Mouse (Mus musculus) frontal cortex, adult 2 months (tissue): ENCODE results near the gene Myo6. TPM values are rescaled to one million over a fixed set of nuclear protein-coding genes. Genes with fewer than 3 reads are reported as not detected.
"Not testable (repeated sequence)": the region's sequence is repeated elsewhere in the genome, so short reads cannot be mapped to it uniquely, and the experiment has no call there.

Experiments used
- DNase-seq, 2 experiments: peaks; one replicate each; pipeline ENCODE4 v3.0.0; 2022; ENCODE audit warnings: low spot score in 1 of 2; ENCODE audit errors: extremely low spot score in 1 of 2
- polyA plus RNA-seq: library from polyadenylated mRNA; depleted of rRNA; stranded (reverse); fragments of >200 nt; gene quantifications from 2 replicates; pipeline ENCODE4 v1.2.3, GENCODE M21; 2012

Gene Myo6
- polyA plus RNA-seq, 1 experiment, result 62.6 TPM

- no peak for DNase-seq
These were observed 119.8 kb downstream of the Myo6 start for GRCm38 (mm10) chr9:80284539-80285174.

- DNase-seq, result no peak
These were observed 122.0 kb downstream of the Myo6 start for GRCm38 (mm10) chr9:80286845-80287244.

DNA sequence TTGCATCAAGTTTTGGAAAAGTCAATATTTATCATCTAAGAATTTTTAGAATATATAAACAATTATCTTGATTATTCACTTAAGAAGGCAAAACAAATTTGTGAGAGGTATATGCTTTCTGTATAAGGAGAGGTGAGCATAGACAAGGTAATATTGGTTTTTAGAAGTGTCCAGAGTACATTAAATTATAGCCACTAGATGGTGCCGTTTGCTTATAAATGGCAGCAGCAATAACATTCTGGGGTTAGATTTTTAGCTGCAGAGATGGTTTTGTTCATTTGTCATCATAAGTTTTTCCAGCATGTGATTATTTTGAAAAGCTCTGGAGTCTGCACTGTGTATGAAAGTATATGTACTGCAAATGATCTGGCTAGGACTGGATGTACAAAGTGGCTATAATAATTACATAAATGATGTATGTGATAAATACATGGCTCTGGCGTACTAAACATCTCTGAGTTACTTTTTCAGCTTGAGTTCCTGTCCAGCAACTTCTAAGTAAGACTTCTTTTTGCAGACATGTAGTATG lies 128.3 kb downstream of the Myo6 start:
- DNase-seq, result peak in 1 of 2 experiments; percentile 66

DNA sequence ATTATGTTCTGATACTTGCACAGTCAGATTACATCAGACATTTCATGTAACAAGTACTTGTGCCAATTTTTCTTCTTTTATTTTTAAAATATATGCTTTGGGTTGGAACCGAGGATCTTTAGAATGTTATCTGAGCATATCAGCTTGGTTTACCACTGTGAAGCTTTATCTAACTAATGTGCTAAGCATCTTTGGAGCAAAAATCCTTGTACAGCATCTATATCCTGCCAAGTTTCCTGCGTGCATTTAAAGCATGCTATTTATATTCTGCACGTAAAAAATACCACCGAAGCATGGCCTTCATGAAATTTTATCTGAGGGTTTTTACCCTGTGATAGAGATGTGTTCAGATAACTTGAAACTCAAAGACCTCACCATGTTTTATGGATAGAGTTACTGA lies 131.3 kb downstream of the Myo6 start:
- no peak for DNase-seq

GRCm38 (mm10) chr9:80299031-80299430 lies 134.2 kb downstream of the Myo6 start:
- DNase-seq, result no peak

- DNase-seq, result peak in 1 of 2 experiments; percentile 23
These were observed 138.7 kb downstream of the Myo6 start for GRCm38 (mm10) chr9:80303518-80303917.

GRCm38 (mm10) chr9:80306390-80306789 lies 141.6 kb downstream of the Myo6 start:
- DNase-seq, result no peak

DNA sequence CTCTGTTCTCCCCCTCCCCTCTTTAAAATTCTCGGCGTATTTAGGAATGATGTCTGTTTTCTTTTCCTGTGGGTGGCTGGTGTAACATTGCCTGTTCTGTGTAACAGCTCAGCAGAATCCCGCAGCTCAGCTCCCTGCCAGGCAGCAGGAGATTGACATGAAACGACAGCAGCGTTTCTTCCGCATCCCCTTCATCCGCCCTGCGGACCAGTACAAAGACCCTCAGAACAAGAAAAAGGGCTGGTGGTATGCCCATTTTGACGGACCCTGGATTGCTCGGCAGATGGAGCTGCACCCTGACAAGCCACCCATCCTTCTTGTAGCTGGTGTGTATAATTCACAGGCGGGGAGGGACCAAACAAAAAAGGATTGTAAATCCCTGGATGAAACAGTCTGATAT lies 142.0 kb downstream of the Myo6 start:
- DNase-seq, result no peak

- no peak for DNase-seq
These were observed 142.8 kb downstream of the Myo6 start for GRCm38 (mm10) chr9:80307629-80308028.

GRCm38 (mm10) chr9:80313610-80314009 lies 148.8 kb downstream of the Myo6 start:
- no peak for DNase-seq

DNA sequence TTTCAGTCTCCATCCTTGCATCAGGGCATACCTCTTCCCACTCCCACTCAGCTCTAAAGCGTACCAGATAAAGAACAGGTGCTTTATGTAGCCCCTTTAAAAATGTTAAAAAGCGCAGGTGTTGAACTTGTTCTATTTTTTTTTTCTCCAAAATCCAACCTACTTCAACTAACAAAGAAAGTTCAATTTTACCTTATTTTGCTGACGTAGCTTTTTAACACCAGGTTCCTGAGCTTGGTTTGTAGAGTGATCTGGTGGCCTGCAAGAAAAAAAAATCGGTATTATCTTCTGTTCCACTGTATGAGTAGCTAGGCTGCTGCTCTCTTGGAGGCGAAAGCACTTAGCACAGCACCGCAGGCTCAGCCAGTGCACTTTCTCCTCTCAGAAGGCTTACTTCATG lies 151.1 kb downstream of the Myo6 start:
- DNase-seq, result no peak

GRCm38 (mm10) chr9:80318027-80318426 lies 153.2 kb downstream of the Myo6 start:
- no peak for DNase-seq

GRCm38 (mm10) chr9:80321051-80321887 lies 156.4 kb downstream of the Myo6 start:
- DNase-seq, result not testable (repeated sequence)

DNA sequence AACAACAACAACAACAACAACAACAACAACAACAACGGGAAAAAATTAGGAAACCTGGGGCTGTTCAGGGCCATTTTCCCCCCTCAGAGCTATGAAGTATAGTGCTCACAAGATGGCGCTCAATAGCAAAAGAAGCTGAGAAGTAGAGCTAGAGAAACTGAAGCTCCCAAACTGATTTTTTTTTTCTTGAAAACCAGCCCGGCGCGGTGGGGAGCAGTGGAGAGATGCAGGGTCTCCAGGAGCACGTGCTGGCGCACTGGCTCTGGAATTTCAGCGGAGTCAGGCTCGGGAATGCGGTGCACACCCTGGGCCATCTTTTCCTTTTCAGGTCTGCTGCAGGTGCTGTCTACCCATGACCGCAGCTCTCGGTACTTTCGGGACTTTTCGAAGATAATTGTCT lies 167.3 kb downstream of the Myo6 start:
- DNase-seq, result peak; percentile 22 to 76

GRCm38 (mm10) chr9:80333466-80333865 lies 168.6 kb downstream of the Myo6 start:
- no peak for DNase-seq

DNA sequence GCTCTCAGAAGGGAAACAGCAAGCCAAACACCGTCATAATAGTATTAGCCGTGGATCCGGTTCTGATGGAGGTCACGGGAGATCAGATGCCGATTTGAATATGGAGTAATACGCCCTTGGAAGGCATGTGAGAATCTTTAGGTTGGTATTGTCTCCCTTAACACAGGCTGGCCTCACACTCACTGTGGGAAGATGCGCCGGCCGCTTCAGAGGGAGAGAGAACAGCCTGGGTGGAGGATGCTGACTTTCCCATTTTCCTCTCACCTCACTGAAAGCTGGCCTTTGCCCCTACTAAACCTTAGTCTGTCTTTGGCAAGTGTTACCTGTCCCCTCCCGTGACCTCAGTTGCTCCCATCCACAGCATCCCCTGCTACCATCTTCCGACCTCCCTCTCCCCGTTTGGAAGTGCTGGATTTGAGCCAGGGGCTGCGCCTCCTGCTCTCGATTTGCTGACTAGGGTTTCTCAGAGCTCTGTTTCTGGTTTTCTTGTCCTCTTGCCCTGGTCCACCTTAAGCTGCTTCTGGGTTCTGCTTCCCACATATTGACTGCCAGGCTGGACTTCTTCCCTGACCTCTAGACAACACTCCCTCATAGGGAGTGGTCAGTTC lies 169.3 kb downstream of the Myo6 start:
- no peak for DNase-seq

- no peak for DNase-seq
These were observed 171.0 kb downstream of the Myo6 start for GRCm38 (mm10) chr9:80335660-80336357.

GRCm38 (mm10) chr9:80338026-80338425 lies 173.2 kb downstream of the Myo6 start:
- no peak for DNase-seq

DNA sequence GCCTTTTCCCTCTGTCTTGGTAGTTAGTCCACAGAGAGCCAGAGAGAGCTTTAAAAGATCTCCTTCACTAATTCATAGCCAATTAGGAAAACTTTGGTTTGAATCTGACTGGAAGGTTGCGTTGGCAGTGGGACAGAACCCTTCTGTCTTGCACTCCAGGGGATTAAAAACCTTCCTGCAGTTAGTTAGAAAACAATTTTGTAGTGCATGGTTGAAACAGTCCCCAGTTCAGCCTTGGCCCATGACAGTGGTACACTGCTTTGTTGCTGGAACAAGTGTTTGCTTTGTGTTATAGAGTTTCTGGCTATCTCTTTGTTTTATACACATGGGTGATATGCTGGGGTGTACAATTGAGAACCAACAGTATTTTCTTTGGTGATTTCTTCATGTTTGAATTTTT lies 176.1 kb downstream of the Myo6 start:
- DNase-seq, result no peak

- no peak for DNase-seq
These were observed 176.9 kb downstream of the Myo6 start for GRCm38 (mm10) chr9:80341756-80342155.

DNA sequence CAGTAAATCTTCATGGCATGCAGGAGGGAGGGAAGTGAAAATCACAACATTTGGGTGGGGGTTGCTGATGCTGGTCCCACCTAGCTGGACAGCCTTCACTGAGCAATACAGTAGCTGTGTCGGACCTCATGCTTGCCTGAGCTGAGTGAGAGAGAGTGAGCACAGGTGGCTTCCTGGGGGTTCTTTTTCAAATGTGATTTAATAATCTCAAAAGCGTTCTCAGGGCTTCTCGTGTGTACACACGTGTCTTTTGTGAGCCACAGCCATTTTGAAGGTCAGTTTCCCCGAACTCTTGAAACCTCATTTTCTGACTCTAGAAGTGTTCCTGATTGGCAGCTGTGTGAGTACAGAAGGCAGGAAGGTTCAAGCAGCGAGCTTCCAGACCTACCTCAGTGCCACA lies 177.7 kb downstream of the Myo6 start:
- no peak for DNase-seq
